Mouse (Mus musculus) frontal cortex, postnatal 14 days (tissue): Measurements from ENCODE around the gene Fzd9.

Experiments
- DNase-seq, 2 experiments: peaks; one replicate each; pipeline ENCODE4 v3.0.0; 2022; ENCODE audit warnings: low spot score in 2 of 2

Fzd9 gene

DNA sequence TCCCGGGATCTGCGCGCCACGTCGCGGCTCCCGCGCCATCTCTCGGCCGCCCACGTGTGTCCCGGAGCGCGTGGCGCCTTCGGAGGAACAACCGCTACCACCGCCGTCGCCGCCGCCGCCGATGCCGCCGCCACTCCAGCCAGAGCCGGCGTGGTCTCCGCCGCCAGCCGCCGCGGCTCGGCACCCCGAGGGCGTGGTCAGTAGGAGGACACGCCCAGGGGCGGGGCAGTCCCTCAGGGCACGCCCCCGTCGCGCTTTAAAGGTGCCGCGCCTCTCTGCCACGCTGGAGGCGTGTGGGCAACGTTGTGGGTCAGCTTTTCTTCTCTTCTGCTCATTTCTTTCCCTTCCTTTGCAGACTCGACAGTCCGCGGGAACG, at the start of gene Fzd9:
Gene Fzd9, minus strand, starts transcription at position 152 of the 376 bp plus-strand sequence.
- DNase-seq = peak; percentile 73 to 83

DNA sequence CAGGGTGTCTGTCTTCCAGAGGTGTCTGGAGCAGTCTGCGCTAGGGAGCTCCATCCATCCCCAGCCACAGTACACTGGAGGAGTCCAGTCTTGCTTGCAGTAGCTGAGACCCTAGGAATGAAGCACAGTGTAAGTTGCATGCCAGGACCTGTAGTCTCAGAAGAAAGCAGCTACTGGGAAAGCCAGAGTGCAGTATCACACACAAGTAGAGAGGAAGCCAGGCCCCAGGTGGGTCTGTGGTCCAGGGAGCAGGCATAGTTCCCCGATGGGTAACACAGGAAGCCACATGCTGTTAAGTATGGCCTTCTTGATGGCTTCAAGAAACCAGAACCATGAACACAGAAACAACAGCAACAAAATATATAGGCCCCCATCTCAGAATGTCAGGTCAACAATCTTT, 41.0 kb upstream of the Fzd9 start:
- no peak for DNase-seq

DNA sequence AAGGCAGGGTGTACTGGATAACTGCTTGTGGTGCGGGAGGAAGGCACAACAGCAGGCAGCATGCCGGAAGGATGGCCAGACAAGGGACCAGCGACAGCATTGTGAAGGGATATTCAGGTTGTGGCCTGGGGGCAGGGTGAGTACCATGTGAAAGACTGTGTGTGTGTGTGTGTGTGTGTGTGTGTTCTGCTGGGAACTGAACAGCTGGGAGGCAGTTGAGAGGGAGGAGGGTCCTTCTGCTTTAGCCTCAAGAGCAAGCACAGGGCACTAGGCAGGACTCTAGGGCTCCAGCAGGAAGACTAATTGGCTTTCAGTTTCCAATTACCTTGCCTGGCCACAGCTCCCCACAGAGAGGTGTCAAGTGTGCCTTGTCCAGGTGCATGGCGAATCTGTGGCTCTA, 40.2 kb upstream of the Fzd9 start:
- no peak for DNase-seq

DNA sequence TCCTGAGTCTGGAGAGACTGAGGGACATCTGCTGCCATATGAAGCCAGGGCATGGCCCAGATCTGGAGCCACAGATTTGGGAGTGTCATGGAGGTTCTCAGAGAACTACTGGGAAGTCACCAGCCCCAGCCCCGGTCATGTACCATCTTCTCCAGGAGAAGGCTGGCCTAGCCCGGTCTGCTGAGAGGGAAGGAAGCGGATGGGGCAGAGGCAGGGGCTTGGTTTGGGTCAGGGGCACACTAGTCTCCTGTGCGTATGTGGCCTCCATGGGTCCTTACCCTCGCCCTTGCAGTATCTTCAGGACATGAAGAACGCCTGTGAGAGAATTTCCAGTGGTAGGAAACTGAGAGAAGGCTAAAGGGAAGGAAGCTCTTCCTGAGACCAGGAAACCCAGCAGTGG, 39.7 kb upstream of the Fzd9 start:
- no peak for DNase-seq

DNA sequence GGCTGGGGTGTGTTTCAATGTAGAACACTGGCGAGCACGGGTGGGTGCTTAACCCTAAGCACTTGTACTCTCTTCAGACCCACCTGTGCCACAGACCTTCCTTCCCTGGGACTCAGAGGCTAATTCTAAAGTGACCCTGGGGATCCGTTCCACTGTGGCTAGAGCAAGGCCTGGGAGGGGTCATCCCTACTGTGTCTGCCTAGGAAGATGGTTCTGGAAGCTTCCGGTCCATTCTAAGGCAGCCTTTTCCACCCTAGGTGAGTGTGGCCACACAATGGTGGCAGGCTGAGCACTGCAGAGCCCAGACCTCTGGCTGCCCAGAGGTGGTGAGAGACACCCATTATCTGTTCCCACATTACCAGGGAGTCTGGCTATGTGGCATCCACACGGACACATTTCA, 35.9 kb upstream of the Fzd9 start:
- DNase-seq = no peak

DNA sequence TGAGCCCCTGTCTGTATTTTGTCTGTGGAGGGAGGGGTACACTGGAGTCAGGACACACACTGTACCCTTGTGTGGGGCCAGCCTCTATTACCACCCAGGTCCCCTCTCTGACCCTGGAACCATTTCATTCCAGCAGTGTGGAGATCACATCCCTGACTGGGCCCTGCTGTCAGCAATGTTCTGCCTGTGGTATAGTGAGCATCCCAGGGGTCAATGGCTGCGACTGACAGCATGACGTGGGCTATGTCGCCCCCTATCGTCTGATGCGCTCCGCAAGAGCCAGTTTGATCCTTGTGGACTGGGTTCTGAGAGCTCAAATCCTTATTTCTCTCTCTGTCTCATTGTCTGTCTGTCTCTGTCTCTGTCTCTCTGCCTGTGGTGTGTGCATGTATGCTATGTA, 35.2 kb upstream of the Fzd9 start:
- peak; percentile 30 to 73 for DNase-seq

DNA sequence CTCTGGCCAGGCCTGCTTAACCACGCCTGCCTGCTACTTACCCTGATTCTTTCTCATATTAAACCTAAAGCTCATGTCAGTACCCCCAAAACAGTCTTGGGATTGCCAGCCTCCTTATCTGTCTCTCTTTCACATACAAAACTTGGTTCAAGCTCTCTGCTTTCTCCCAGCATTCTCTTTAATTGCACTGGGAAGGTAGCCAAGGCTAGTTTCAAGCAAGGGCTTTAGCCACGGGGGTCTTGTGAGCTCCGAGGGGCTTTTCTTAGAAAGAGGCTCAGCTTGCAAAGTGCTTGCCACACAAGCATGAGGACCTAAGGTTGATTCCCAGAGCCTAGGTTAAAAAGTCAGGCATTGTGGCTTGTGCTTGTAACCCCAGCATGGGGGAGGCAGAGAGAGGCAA, 34.2 kb upstream of the Fzd9 start:
- no peak for DNase-seq

DNA sequence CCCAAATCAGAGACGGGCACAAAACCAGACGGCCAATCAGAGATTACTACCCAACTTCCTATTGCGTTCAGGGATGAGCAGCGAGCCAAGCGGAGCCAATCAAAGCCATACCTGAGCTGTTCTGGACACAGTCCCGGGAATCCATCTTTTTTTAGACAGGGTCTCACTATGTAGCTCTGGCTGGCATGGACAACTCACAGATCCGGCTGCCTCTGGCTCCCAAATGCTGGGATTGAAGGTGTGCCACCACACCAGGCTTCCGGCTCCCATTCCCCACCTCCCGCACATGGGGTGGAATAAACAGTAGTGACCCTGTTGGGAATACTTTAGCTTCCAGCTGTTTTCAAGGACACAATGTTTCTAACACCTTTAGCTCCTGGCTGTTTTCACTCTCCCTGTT, 29.2 kb upstream of the Fzd9 start:
- no peak for DNase-seq

DNA sequence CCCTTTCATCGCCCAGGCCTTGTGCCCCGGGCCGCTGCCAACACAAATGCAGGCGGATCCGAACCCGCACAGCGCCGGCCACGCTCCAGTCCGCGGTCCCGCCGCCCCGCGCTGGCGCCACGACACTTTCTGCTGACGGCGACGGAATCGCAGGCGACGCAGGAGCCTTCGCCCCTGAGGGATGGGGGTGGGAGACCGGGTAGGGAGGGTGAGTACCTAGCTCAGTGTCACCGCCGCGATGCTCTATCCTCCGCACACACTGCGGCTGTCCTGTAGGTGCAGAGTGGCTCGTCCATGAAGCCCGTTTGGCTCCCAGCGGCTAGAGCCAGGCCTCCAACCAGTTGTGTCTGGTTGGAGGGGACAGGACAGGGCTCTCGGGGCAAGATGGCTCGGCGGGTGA, 25.6 kb upstream of the Fzd9 start:
- DNase-seq = no peak

DNA sequence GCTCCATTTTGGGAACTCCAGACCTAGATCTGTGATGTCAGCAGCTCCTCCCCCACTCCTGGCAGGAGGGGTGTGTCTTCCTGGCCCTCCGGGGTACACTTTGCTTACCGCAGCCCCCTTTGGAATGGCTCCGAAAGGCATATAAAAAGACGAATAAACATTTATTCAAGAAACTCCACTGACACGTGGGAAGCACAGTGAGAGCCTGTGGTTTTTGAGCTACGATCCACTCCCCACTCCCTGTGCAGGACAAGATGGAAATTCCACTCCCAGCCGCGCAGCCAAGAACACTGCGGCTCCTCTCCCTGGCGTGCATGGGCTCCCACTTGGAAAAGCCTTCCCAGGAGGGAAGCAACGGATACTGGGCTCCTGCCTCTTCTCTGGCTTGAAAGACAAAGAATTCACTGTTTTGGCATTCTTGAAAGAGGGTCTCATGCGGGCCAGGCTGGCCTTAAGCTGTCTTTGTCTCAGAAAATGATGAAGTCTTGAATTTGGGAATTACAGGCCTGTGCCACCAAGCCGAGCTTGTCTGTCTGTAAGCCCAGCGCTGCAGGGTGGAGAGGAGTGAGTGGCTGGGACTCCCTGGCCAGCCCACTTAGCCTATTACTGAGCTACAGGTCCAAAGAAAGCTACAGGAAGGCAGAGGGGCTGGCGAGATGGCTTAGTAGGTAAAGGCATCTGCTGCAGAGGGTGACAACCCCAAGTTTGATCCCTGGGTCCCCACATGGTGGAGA, 23.8 kb upstream of the Fzd9 start:
- DNase-seq = no peak

DNA sequence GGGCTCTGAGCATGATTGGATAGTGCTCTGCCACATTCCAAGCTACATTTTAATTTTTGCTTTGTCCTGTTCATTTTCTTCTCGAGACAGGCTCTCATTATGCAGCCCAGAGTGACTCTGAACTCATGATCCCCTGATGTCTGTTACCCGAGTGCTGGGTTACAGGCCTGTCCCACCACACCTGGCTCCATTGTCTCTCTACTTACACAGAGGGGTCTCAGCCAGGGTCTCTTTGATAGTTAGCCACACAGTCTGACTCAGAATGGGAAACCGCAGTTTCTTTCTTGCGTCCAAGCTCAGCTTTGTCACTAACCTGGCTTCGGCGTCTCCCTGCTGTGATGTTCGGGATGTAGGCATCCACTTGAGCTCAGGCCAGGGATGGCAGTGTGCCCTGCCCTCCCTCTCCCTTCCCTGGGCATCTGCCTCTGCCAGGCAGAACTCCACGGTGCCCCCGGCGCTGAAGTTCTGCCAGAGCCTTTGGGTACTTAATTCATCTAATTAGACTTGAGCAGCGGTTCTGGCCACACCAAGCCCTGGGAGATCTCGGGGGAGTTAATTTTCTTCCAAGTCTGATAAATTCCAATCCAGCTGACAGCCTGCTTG, 20.6 kb upstream of the Fzd9 start:
- DNase-seq = peak; percentile 25 to 35

DNA sequence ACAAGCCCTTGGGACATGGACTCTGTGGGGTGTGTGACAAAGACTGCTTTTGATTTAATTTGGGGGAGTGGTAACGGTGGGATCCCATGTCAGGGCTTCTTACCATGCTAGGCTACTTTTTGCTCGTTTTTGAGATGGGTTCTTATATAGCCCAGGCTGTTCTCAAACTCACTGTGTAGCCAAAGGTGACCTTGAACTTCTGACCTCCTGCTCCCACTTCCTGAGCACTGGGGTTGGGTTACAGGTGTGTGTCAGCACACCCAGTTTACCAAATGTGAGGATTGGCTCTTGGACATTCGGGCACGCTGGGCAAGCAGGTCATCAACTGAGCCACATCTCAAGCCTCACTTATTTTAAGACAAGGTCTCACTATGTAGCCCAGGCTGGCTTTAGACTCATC, 19.3 kb upstream of the Fzd9 start:
- no peak for DNase-seq

DNA sequence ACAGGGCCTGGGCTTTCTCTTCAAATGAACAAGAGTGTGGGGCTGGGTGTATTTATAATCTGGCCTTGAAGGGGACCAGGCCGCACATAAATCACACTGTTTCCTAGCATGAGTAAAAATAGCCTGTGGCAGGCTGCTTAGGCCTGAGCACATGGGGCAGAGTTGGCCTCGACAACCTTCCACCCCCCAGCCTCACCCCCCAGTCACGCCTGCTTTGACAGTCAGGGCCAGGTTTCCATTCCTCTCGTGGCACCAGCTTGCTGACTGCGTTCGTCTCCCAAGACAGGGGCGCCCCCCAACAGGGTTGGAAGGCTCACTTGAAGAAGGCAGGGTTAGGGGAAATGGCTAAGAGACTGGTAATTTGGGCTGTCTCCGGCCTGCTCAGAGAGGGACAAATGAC, 18.4 kb upstream of the Fzd9 start:
- no peak for DNase-seq

DNA sequence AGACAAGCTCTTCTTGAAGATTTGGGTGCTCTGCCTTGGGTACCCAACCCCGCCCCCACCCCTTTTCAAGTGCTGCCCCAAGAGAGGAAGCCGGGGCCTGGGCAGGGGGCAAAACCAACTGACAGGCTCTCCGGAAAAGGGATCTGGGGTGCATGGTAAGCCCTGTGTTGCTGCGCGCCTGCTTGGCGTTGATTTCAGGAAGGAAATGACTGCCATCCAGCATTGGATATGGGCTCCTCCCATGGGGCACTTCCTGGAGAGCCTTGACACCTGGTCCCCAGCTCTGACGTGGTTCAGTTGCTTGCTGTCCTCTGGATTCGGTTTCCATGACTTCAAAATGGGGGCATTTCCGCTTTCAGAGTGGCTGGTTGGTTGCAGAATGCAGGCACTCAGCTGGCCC, 13.5 kb upstream of the Fzd9 start:
- DNase-seq = no peak

DNA sequence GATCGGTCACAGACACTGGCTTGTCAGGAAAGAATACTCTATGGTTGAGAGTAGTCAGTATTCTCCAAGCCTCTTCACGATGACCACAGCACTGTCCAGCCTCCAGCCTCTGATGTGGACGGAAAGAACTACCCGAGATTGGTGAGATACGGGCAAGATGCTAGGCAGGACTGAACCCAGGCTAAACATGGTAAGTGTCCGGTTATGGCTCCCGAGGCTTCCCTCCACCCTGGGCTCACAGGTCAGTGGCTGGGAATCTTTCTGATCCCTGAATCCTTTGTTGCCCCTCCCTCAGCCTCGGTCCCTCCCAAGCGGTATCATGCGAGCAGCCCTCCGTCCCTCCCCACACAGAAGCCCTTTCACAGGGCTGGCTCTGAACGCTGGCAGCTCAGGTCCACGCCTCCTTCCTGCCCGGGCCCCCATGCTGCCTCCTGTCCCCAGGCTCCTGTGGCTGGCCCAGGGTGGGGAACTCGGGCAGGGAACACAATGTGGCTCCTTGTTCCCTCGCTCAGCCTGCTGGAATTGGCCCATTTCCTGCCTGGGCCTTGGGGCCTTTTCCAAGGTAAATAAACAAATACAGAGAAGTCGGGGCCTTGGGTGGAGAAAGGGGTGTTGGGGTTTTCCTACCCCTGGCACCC, 13.0 kb upstream of the Fzd9 start:
- DNase-seq = peak in 1 of 2 experiments; percentile 44

DNA sequence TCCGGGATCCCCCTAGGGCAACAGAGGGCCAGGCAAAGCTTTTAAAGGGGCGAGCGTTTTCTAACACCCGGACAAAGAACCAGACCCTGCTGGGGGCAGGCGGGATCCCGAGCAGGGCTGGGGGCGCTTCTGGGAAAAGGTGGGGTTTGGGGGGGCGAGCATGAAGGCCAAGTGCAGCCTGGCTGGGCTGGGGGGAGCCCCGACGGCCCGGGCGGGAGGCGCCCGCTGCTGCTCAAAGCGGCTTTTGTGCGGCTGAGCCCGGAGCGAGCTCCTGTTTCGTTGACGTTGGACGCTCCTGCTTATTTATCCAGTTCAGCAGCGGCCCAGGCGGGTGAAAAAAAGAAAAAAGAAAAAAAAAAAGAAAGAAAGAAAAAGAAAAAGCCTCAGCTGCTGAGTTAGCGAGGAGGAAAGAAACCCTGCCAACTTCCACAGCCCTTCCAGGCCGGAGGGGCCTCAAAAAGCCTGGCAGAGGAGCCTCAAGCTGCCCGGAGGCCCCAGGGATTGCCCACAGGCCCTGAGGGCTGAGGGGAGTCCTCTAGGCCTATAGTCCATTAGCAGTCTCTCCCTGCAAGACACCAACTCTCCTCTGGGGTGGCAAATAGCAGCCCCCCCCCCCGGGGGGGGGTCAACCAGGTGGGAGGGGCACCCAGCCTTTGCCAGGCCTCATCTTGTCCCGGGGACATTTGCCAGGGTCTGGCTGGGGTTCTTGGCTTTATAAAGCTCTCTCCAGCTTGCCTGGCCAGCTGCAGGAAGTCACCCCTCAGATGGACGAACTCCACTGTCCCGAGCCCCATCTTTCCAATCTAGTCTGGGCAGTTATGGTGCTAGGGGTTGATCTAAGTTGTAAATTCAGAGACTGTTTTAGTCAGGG, 7.5 kb upstream of the Fzd9 start:
- peak in 1 of 2 experiments; percentile 40 for DNase-seq

DNA sequence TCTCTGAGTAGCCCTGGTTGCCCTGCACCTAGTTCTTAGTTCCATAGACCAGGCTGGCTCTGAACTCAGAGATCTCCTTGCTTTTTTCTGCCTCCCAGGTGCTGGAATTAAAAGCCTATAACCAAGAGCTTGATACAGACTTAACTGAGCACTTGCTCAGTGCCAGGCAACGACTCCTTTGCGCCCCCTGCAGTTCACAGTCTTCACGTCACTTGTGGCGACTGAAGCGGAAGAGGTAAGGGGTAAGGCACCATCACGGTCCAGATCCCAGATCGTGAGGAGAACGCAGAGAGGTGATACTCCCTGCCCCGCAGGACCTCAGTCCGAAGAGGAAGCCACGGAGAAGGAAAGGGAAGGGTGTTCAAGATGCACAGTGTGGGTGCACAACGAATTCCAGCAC, 6.5 kb upstream of the Fzd9 start:
- DNase-seq = no peak

DNA sequence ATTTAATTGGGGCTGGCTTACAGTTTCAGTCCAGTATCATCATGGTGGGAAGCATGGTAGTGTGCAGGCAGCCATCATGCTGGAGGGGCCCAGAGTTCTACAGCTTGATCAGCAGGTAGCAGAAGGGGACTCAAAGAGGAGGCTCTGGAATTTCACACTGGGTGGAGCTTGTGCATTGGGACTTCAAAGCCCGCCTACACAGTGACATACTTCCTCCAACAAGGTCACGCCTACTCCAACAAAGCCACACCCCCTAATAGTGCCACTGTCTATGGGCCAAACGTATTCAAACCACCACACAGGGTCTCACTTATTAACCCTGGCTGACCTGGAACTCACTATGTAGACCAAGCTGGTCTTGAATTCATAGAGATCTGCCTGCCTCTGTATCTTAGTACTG, 5.1 kb upstream of the Fzd9 start:
- no peak for DNase-seq

DNA sequence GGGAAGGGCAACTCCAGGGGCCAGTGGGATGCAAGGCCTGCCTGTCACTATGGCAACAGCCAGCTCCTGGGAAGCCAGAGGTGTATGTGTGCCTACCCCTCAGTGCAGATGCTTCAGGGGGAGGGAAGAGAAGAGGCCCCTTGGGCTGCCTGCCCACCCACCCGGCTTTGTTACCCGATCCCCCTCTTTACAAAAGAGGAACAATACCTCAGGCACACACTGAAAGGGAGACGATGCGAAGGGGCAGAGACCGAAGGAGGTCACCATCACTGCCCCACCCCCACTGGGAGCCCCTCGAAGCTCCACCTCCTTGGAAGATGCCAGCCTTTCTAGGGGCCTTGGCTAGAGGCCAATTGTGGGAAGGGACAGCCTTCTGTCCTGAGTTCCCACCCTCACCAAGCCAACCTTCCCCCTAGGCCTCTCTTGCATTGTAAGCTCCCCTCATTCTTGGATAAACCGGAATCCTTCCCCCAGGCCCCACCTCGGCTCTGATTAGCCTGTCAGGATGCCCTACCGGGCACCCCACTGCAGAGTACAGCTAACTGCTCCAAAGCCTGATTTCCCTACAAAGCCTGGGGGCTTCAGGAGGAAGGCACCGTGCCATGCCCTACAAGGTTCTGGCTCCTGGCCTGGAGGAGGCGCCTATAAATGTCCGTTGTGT, 2.8 kb upstream of the Fzd9 start:
- no peak for DNase-seq

DNA sequence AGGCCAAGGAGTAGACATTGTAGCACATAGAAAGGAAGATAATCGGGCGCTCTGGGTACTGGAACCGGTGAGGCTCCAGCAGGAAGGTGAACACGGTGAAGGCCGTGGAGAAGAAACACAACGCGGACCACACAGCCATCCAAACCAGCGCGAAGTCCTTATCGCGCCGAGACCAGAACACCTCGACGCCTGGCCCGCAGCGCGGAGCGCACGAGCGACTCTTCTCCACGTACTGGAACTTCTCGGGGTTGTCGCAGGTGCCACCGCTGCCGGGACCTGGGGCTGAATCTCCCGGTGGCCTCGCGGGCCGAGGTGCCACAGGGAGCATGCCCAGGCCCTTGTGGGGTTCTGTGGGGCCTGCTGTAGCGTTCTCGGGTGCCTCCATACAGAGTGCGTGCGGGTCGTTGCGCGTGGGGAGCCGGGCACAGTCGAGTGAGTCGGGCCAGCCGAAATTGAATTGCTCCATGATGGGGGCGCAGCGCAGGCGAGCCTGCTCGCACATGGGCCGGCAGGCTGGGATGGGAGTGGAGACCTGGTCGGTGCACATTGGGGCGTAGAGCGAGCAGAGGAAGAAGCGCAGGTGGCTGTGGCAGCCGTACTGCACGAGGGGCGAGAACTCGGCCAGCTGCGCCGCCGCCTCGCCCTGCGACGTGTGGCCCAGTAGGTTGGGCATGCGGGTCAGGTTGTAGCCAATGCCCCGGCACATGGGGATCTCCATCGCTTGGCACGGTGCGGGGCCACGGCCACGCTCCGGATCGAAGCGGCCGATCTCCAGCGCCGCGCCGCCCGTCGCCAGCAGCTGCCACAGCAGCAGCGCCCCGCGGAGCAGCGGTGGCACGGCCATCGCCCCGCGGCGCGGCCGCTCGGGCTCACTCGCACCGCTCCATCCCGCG, 598 bp downstream of the Fzd9 start:
- DNase-seq = no peak
